Mouse (Mus musculus): ENCODE data around the gene Apol11b.
A peak's percentile ranks its signal among the peaks of the same experiment; 100 is the strongest.
"Not testable (repeated sequence)": the region's sequence is repeated elsewhere in the genome, so short reads cannot be mapped to it uniquely, and the experiment has no call there.

Gene Apol11b

GRCm38 (mm10) chr15:77643176-77643575 is at the start of gene Apol11b:
Apol11b (minus strand) TSS chr15:77643286.
- not testable (repeated sequence) for DNase-seq

GRCm38 (mm10) chr15:77691532-77692311 is 48.6 kb upstream of the Apol11b start:
- peak; percentile 46 for DNase-seq

- peak; percentile 54 for DNase-seq
Observed at GRCm38 (mm10) chr15:77683944-77684343, 40.9 kb upstream of the Apol11b start.

- not testable (repeated sequence) for DNase-seq
Observed at GRCm38 (mm10) chr15:77674081-77674480, 31.0 kb upstream of the Apol11b start.

- not testable (repeated sequence) for DNase-seq
Observed at GRCm38 (mm10) chr15:77661841-77662240, 18.8 kb upstream of the Apol11b start.

GRCm38 (mm10) chr15:77659773-77660172 is 16.7 kb upstream of the Apol11b start:
- not testable (repeated sequence) for DNase-seq

GRCm38 (mm10) chr15:77651143-77651542 is 8.1 kb upstream of the Apol11b start:
- not testable (repeated sequence) for DNase-seq

- not testable (repeated sequence) for DNase-seq
Observed at GRCm38 (mm10) chr15:77629822-77630221, 13.3 kb downstream of the Apol11b start.

- not testable (repeated sequence) for DNase-seq
Observed at GRCm38 (mm10) chr15:77628647-77629046, 14.4 kb downstream of the Apol11b start.

- DNase-seq: not testable (repeated sequence)
Observed at GRCm38 (mm10) chr15:77626471-77626870, 16.6 kb downstream of the Apol11b start.

GRCm38 (mm10) chr15:77624710-77625109 is 18.4 kb downstream of the Apol11b start:
- DNase-seq: no peak

GRCm38 (mm10) chr15:77606069-77606468 is 37.0 kb downstream of the Apol11b start:
- no peak for DNase-seq

GRCm38 (mm10) chr15:77598958-77599357 is 44.1 kb downstream of the Apol11b start, which contains the start of gene Gm36245:
Gm36245 (plus strand) TSS chr15:77599258.
- DNase-seq: no peak

- no peak for DNase-seq
Observed at GRCm38 (mm10) chr15:77598429-77598828, 44.7 kb downstream of the Apol11b start.

GRCm38 (mm10) chr15:77595961-77596360 is 47.1 kb downstream of the Apol11b start, which contains the start of gene Apol10b:
Apol10b (minus strand) TSS chr15:77596125.
- no peak for DNase-seq

GRCm38 (mm10) chr15:77593557-77593956 is 49.5 kb downstream of the Apol11b start:
- no peak for DNase-seq

GRCm38 (mm10) chr15:77590881-77591280 is 52.2 kb downstream of the Apol11b start:
- DNase-seq: no peak

- no peak for DNase-seq
Observed at GRCm38 (mm10) chr15:77588981-77589380, 54.1 kb downstream of the Apol11b start.

GRCm38 (mm10) chr15:77587026-77587425 is 56.1 kb downstream of the Apol11b start:
- DNase-seq: no peak

Data from retina, postnatal 1 day (tissue).